Mouse (Mus musculus) adrenal gland, postnatal 10 days (tissue): ENCODE results near the gene Cdc34. TPM values are rescaled to one million over a fixed set of nuclear protein-coding genes. Genes with fewer than 3 reads are reported as not detected.
"Not testable (repeated sequence)": the region's sequence is repeated elsewhere in the genome, so short reads cannot be mapped to it uniquely, and the experiment has no call there.

Experiments used
- DNase-seq: peaks from one replicate; pipeline ENCODE4 v3.0.0; 2021; ENCODE audit warnings: mixed read lengths
- total RNA-seq, 2 experiments: library from RNA; stranded (reverse); gene quantifications; 2 replicates each; pipeline ENCODE4 v1.2.3; 2021

The Cdc34 gene
- total RNA-seq, 2 experiments from 2014 or later, result 90.2 to 96.7 TPM

- DNase-seq, result peak; percentile 88
These were observed 13.5 kb downstream of the Cdc34 start for GRCm38 (mm10) chr10:79695231-79696128.

- no peak for DNase-seq
These were observed 14.2 kb downstream of the Cdc34 start for GRCm38 (mm10) chr10:79696129-79696651.

- DNase-seq, result no peak
These were observed 15.9 kb downstream of the Cdc34 start for GRCm38 (mm10) chr10:79697916-79698315.

- DNase-seq, result no peak
These were observed 16.5 kb downstream of the Cdc34 start for GRCm38 (mm10) chr10:79698459-79698858.

- DNase-seq, result no peak
These were observed 18.7 kb downstream of the Cdc34 start for GRCm38 (mm10) chr10:79700676-79701075.

GRCm38 (mm10) chr10:79701443-79702129, 19.6 kb downstream of the Cdc34 start:
- peak; percentile 77 for DNase-seq

- DNase-seq, result not testable (repeated sequence)
These were observed 21.0 kb downstream of the Cdc34 start for GRCm38 (mm10) chr10:79702970-79703369.

- no peak for DNase-seq
These were observed 21.5 kb downstream of the Cdc34 start for GRCm38 (mm10) chr10:79703541-79703940.

GRCm38 (mm10) chr10:79704065-79704969, 22.3 kb downstream of the Cdc34 start, which contains the start of gene Bsg:
TSS of gene Bsg (plus strand) at chr10:79704491.
- peak; percentile 99 for DNase-seq

GRCm38 (mm10) chr10:79704970-79705360, 23.0 kb downstream of the Cdc34 start:
- DNase-seq, result no peak

GRCm38 (mm10) chr10:79705951-79706350, 24.0 kb downstream of the Cdc34 start:
- no peak for DNase-seq

GRCm38 (mm10) chr10:79706406-79707094, 24.6 kb downstream of the Cdc34 start:
- peak; percentile 64 for DNase-seq

- no peak for DNase-seq
These were observed 25.2 kb downstream of the Cdc34 start for GRCm38 (mm10) chr10:79707162-79707561.

GRCm38 (mm10) chr10:79707759-79708158, 25.8 kb downstream of the Cdc34 start:
- no peak for DNase-seq

- no peak for DNase-seq
These were observed 26.7 kb downstream of the Cdc34 start for GRCm38 (mm10) chr10:79708668-79709067.

GRCm38 (mm10) chr10:79709307-79709706, 27.3 kb downstream of the Cdc34 start:
- no peak for DNase-seq

GRCm38 (mm10) chr10:79712029-79712428, 30.0 kb downstream of the Cdc34 start:
- no peak for DNase-seq

GRCm38 (mm10) chr10:79712499-79713126, 30.6 kb downstream of the Cdc34 start:
- peak; percentile 90 for DNase-seq

GRCm38 (mm10) chr10:79713163-79713562, 31.2 kb downstream of the Cdc34 start:
- DNase-seq, result no peak

GRCm38 (mm10) chr10:79714996-79715395, 33.0 kb downstream of the Cdc34 start:
- DNase-seq, result no peak
